Mouse (Mus musculus): ENCODE data around the gene Gm4305. TPM values are rescaled to one million over a fixed set of nuclear protein-coding genes. Genes with fewer than 3 reads are reported as not detected.
"Not testable (repeated sequence)": the region's sequence is repeated elsewhere in the genome, so short reads cannot be mapped to it uniquely, and the experiment has no call there.

Gm4305 gene
- total RNA-seq (2021) = not detected

DNA sequence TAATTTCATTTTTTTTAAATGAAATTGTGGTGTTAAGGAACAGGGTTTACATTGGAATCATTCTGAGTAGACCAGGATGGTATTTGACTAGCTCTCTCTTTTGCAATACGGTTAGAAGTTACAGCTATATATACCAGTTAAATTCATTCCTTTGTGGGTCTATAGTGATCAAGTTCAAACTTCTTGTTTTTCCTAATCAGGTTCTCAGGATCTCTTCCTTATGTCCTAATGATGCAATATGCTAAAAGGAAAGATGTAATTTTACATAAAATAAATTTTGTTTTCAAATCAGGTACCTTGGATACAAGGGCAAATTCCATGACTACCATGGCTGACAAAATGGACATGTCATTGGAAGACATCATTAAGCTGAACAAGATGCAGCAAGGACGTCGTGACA lies at the start of gene Gm4305:
Gene Gm4305 (plus strand): TSS at position 301 of the 400 bp plus-strand sequence.
- intact Hi-C loops (cut with DNase I); DNase-seq: not testable (repeated sequence)

DNA sequence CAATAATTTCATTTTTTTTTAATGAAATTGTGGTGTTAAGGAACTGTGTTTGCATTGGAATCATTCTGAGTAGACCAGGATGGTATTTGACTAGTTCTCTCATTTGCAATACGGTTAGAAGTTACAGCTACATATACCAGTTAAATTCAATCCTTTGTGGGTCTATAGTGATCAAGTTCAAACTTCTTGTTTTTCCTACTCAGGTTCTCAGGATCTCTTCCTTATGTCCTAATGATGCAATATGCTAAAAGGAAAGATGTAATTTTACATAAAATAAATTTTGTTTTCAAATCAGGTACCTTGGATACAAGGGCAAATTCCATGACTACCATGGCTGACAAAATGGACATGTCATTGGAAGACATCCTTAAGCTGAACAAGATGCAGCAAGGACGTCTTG lies 15.5 kb upstream of the Gm4305 start, which contains the start of gene Gm4301:
Gene Gm4301 (plus strand): TSS at position 301 of the 400 bp plus-strand sequence.
- DNase-seq; intact Hi-C loops (cut with DNase I): not testable (repeated sequence)

- DNase-seq; intact Hi-C loops (cut with DNase I): not testable (repeated sequence)
These were observed 10.4 kb upstream of the Gm4305 start, which contains the start of gene Gm4302 for GRCm38 (mm10) chr10:100340536-100340935. Gene Gm4302 (plus strand): TSS chr10:100340836.

- DNase-seq; intact Hi-C loops (cut with DNase I): not testable (repeated sequence)
These were observed 5.2 kb upstream of the Gm4305 start, which contains the start of gene Gm4303 for GRCm38 (mm10) chr10:100345672-100346071. Gene Gm4303 (plus strand): TSS chr10:100345972.

DNA sequence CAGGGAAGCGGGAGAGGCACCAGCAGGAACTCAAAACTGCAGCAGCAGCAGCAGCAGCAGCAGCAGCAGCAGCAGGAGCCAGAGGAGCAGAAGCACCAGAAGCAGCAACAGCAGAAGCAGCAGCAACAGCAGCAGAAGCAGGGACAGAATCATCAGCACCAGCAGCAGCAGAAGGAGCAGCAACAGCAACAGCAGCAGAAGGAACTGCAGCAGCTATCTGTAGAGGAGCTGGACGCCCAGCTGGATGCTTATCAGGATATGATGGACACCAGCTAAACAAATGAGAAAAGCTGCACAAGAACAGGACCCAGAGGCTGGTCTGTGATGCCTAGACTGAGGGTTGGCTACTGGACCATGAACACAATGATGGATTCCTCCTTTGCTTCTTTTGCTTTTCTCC lies 5.9 kb downstream of the Gm4305 start:
- intact Hi-C loops (cut with DNase I) = not testable (repeated sequence)
- peak; percentile 2 to 9 for DNase-seq

DNA sequence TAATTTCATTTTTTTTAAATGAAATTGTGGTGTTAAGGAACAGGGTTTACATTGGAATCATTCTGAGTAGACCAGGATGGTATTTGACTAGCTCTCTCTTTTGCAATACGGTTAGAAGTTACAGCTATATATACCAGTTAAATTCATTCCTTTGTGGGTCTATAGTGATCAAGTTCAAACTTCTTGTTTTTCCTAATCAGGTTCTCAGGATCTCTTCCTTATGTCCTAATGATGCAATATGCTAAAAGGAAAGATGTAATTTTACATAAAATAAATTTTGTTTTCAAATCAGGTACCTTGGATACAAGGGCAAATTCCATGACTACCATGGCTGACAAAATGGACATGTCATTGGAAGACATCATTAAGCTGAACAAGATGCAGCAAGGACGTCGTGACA lies 10.1 kb downstream of the Gm4305 start, which contains the start of gene Gm4307:
Gene Gm4307 (plus strand): TSS at position 301 of the 400 bp plus-strand sequence.
- DNase-seq; intact Hi-C loops (cut with DNase I): not testable (repeated sequence)

- intact Hi-C loops (cut with DNase I); DNase-seq: not testable (repeated sequence)
These were observed 31.6 kb downstream of the Gm4305 start, which contains the start of gene Gm4312 for GRCm38 (mm10) chr10:100382460-100382859. Gene Gm4312 (minus strand): TSS chr10:100382560.

Other genes with a start within 250 kb of the Gm4305 start
- gene Gm4301, start 15.4 kb upstream of the Gm4305 start, total RNA-seq (2021) = not detected
- gene Gm4302, start 10.3 kb upstream of the Gm4305 start, total RNA-seq (2021) = not detected
- not detected for gene Gm4303, start 5.1 kb upstream of the Gm4305 start, total RNA-seq (2021)
- gene Gm4307, start 10.2 kb downstream of the Gm4305 start, total RNA-seq (2021) = not detected
- gene Gm4312, start 31.5 kb downstream of the Gm4305 start, total RNA-seq (2021) = not detected
- 10 to 100 TPM; 15.7 to 18.3 TPM for gene Tmtc3, start 136.3 kb downstream of the Gm4305 start, total RNA-seq (2021)
- 1 to 10 TPM; 3.4 to 4.0 TPM for gene Cep290, start 136.5 kb downstream of the Gm4305 start, total RNA-seq (2021)
- gene 4930430F08Rik, start 239.3 kb downstream of the Gm4305 start, total RNA-seq (2021) = 1 to 10 TPM; 6.0 to 7.0 TPM
- gene 1700017N19Rik, start 239.4 kb downstream of the Gm4305 start, total RNA-seq (2021) = not detected